Mouse (Mus musculus) kidney, embryonic 14.5 days (tissue): ENCODE results near the gene Sp6. TPM values are rescaled to one million over a fixed set of nuclear protein-coding genes. Genes with fewer than 3 reads are reported as not detected.

Source experiments
- ATAC-seq: fragments of 200-750 bp; cut with Nextera tagmentation; 2 replicates; pipeline ENCODE4 v1.8.0; 2017; ENCODE audit warnings: moderate number of reproducible peaks, mild to moderate bottlenecking, moderate TSS enrichment, moderate library complexity; ENCODE audit not compliant: low FRiP score, low TSS enrichment
- H3K27ac ChIP-seq: fragments of 300-500 bp; sonication (generic); 2 replicates; pipeline ENCODE4 v1.5.1; 2014; ENCODE audit warnings: low read depth, mild to moderate bottlenecking, low read length, moderate library complexity, mixed read lengths
- H3K27me3 ChIP-seq: fragments of 300-500 bp; sonication (generic); 2 replicates; pipeline ENCODE4 v1.6.1; 2014; ENCODE audit warnings: mild to moderate bottlenecking, low read length; ENCODE audit not compliant: control insufficient read depth, insufficient read depth
- H3K36me3 ChIP-seq: fragments of 300-500 bp; sonication (generic); 2 replicates; pipeline ENCODE4 v1.6.1; 2014; ENCODE audit warnings: low read length, mixed read lengths; ENCODE audit not compliant: control insufficient read depth, insufficient read depth
- H3K4me1 ChIP-seq: fragments of 300-500 bp; sonication (generic); 2 replicates; pipeline ENCODE4 v1.6.1; 2014; ENCODE audit warnings: low read length, mixed read lengths; ENCODE audit not compliant: control insufficient read depth, insufficient read depth
- H3K4me2 ChIP-seq: fragments of 300-500 bp; sonication (generic); replicated peaks from 2 replicates; pipeline ENCODE4 v1.6.1; 2014; ENCODE audit warnings: low read depth, mild to moderate bottlenecking, low read length
- H3K4me3 ChIP-seq: fragments of 300-500 bp; sonication (generic); 2 replicates; pipeline ENCODE4 v1.5.1; 2014; ENCODE audit warnings: mild to moderate bottlenecking, low read length
- H3K9ac ChIP-seq: fragments of 300-500 bp; sonication (generic); 2 replicates; pipeline ENCODE4 v1.6.1; 2014; ENCODE audit warnings: low read depth, mild to moderate bottlenecking, low read length, moderate library complexity
- H3K9me3 ChIP-seq: fragments of 300-500 bp; sonication (generic); 2 replicates; pipeline ENCODE4 v1.6.1; 2016; ENCODE audit warnings: low read length; ENCODE audit not compliant: control insufficient read depth
- WGBS: fragments of 180-500 bp; shearing (Covaris S2); extraction: QIAGEN DNeasy Blood & Tissue Kit; methylation state at CpG from one replicate; pipeline ENCODE4 v1.1.7; 2014; 5-methylcytosine and 5-hydroxymethylcytosine counted together
- polyA plus RNA-seq: library from polyadenylated mRNA; unstranded; fragments of >200 nt; fragmentation: Nextera tagmentation; extraction: Ambion mirVana; gene quantifications from 2 replicates; pipeline ENCODE4 v1.2.1, GENCODE M21; 2014

Sp6 gene
- 0.57 and 0.60 TPM in 2 replicates for polyA plus RNA-seq

DNA sequence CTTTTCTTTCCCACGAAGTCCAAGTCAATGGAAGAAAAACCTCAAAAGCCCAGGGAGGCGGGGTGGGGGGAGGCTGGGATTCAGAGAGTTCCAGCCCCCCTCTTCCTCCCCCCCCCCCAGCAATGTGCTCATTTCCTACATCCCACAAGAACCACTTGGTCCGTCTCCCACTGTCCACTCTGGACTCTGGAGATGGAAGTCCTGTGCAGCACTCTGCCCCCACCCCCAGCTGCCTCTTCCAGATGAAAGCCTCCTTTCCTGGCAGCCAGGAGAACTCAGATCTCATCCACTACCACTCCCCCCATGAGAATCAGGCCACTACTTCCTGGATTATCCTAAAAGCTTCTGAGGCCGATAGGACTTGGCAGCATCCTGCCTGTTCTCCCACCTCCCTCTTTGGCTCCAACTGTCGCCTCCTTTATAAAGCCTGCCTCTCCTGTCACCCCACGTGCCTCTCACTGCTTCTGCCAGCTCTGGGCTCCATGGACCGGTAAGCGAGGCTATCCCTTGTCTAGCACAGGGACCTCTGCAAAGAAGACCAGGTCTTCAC lies at the start of gene Sp6:
Sp6 (plus strand) TSS at position 274 of the 550 bp plus-strand sequence.
- ATAC-seq = no peak
- H3K9ac ChIP-seq = no peak within 1 kb of the TSS
- WGBS = 25% methylated on average over 8 of the region's 8 CpGs
- H3K27ac ChIP-seq = no peak within 1 kb of the TSS
- H3K4me2 ChIP-seq = no peak within 1 kb of the TSS
- no peaks in the 10 kb centered on the region for H3K36me3 ChIP-seq
- H3K4me3 ChIP-seq = no peak within 1 kb of the TSS
- H3K9me3 ChIP-seq = no peaks in the 10 kb centered on the region
- H3K27me3 ChIP-seq = peaks cover 33% of the 10 kb centered on the region
- H3K4me1 ChIP-seq = peaks cover 5% of the 10 kb centered on the region; the same call in 1 of the 2 replicates

DNA sequence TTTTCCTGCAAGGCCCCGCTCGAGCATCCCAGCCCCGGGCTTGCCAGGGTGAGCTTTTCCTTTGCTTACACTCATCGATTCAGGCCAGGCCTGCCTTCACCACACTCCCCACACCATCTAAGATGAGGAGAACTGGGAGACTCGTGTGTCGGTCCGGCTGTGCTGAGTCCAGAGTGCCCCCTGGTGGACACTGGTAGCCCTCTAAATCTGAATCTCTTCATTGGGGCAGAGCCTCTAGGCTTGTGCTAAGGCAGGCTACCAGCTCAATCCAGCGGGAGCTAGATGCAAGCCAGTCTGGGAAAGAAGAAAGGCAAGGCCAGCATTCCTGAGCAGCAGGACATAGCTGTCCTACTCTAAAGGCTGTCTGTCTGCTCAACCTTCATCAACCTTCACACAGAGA lies 49.6 kb upstream of the Sp6 start:
- Histone ChIP-seq H3K9me3 (no peaks in the 10 kb centered on the region), H3K27ac (no peak overlapping the region), H3K4me3 (no peak overlapping the region), H3K36me3 (peaks cover 43% of the 10 kb centered on the region), H3K4me2 (no peak overlapping the region), H3K27me3 (no peaks in the 10 kb centered on the region), H3K9ac (no peak overlapping the region), H3K4me1 (peaks cover 6% of the 10 kb centered on the region; the same call in 1 of the 2 replicates)
- WGBS = 20% methylated on average over 8 of the region's 8 CpGs
- peak; percentile 68 for ATAC-seq

DNA sequence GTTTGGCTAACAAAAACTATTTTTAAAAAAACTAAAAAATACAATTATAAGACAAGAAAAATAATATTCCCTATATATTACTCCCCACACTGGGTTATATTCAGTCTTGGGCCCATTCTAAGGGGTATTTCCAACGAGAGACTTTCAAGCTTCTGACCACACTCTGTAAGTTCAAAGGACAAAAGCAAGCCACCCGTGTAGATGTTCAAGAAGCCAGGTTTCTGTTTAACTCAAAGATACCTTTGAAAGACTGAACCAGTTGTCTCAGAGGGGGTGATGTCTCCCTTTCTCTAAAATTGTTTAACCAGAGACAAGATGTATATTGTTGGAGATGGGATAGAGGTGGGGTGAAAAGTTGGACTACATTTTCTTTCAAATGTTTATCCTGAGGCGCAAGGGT lies 47.0 kb upstream of the Sp6 start:
- Histone ChIP-seq H3K4me2 (no peak overlapping the region), H3K27me3 (no peaks in the 10 kb centered on the region), H3K36me3 (peaks cover 19% of the 10 kb centered on the region), H3K9ac (no peak overlapping the region), H3K27ac (no peak overlapping the region), H3K9me3 (no peaks in the 10 kb centered on the region), H3K4me1 (peaks cover 18% of the 10 kb centered on the region; the same call in 1 of the 2 replicates), H3K4me3 (no peak overlapping the region)
- 87% methylated on average over 3 of the region's 3 CpGs for whole genome bisulfite sequencing
- no peak for ATAC-seq

DNA sequence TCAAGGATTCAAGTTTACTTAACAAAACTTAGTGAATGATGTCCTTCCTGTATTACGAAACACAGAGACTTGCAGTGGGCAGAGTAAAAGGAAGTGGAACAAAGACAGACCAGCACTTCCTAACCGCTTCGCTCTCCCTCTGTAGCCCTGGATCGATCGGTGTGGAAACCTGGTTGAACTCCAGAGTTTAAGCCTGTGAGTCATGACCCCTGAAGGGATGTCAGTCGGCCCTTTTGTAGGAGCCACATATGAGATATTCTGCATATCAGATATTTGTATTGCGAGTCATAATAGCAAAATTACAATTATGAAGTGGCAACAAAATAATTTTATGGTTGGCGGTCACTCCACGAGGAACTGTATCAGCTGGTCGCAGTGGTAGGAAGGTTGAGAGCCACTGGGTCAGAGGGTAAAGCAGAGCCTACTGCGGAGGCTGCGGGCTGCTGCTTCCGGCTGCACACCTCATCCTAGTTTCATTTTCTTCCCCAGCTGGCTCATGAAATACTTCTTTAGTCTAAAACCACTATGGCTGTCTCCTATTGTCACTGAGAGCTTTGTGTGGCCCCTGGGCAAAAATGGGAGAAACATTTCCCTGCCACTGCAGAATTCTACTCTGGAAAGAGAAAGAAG lies 46.2 kb upstream of the Sp6 start:
- Histone ChIP-seq H3K27ac (no peak overlapping the region), H3K9ac (no peak overlapping the region), H3K36me3 (peaks cover 10% of the 10 kb centered on the region), H3K9me3 (no peaks in the 10 kb centered on the region), H3K4me3 (no peak overlapping the region), H3K4me1 (peaks cover 18% of the 10 kb centered on the region; the same call in 1 of the 2 replicates), H3K4me2 (no peak overlapping the region), H3K27me3 (no peaks in the 10 kb centered on the region)
- WGBS = 83% methylated on average over 13 of the region's 13 CpGs
- ATAC-seq = no peak

DNA sequence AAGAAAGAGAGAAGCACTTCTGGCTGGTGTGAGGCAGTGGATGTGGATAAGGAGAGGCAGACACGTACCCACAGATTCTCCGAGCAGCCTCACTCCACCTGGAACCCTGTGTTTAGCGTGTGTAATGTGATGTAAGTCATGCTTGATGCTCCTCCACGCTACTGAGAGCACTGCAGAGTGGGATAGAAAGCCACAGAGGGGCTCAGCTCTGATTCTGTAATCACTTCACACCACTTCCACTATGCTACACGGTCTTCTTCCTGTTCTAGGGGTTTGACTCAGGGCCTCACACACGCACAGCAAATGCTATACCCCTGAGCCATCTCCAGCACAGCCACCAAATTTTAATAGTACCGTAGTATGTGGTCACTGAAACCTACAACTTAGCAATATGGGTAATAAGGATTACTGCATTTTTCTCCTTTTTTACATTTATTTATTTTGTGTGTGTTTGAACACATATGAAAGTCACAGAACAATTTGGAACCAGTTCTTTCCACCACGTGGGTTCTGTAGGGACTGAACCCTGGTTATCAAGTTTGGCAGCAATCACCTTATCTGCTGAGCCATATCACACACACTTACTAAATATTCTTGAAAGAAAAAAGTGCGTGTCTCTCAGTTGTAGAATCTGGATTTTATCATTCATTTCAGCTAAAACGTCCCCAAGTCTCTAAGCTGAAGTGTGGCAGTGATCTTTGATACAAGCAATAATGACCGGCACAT lies 45.5 kb upstream of the Sp6 start:
- H3K4me1 ChIP-seq = peaks cover 18% of the 10 kb centered on the region; the same call in 1 of the 2 replicates
- no peak overlapping the region for H3K4me2 ChIP-seq
- H3K27me3 ChIP-seq = no peaks in the 10 kb centered on the region
- ATAC-seq = no peak
- H3K36me3 ChIP-seq = peaks cover 4% of the 10 kb centered on the region; the same call in 1 of the 2 replicates
- H3K27ac ChIP-seq = peak overlapping the region; percentile 49; the same call in 1 of the 2 replicates
- H3K4me3 ChIP-seq = no peak overlapping the region
- H3K9ac ChIP-seq = no peak overlapping the region
- 78% methylated on average over 11 of the region's 11 CpGs for WGBS
- no peaks in the 10 kb centered on the region for H3K9me3 ChIP-seq

DNA sequence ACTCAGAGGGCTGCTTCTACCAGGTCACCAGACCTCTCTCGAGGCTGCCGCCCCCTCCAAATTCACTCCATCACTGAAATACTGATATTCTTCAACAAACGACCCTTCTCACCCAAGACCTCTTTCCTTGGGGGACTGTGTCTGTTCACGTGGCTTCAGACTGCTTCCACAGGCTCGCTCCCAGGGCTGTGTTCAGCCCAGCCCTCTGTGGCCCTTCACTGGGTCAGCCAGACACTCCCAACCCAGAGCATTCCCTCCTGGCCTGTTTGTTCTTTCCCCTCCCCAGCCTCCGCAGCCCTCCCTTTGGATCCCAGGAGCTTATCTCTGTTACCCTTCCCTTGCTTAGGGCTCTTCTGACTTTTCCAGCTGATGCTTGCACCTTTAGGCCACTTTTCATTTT lies 44.7 kb upstream of the Sp6 start:
- peak overlapping the region; percentile 49; the same call in 1 of the 2 replicates for H3K27ac ChIP-seq
- no peak overlapping the region for H3K4me2 ChIP-seq
- H3K9me3 ChIP-seq = no peaks in the 10 kb centered on the region
- no peak overlapping the region for H3K4me3 ChIP-seq
- H3K4me1 ChIP-seq = peaks cover 18% of the 10 kb centered on the region; the same call in 1 of the 2 replicates
- H3K36me3 ChIP-seq = no peaks in the 10 kb centered on the region
- H3K9ac ChIP-seq = no peak overlapping the region
- no peaks in the 10 kb centered on the region for H3K27me3 ChIP-seq
- 47% methylated on average over 6 of the region's 6 CpGs for WGBS
- no peak for ATAC-seq

DNA sequence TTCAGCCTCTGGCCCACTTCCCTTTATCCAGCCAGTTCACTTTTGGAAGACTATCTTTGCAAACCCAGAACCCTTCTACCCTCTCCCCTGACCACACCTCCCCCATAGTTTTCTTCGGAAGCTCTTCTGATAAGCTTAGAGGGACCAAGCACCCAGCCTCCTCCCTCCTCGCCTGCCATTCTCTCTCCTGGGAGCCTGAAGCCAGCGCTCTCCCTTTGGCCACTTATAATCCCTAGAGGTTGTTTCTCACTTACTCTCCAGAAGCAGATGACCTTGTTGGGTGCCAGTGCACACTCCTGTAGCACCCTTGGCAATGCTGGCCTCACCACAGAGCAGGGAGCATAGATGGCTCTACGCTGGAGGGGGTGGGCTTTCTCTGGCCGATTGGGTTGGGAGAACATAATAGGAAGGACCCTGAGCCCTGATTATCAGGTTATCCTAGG lies 43.9 kb upstream of the Sp6 start:
- no peak overlapping the region for H3K4me3 ChIP-seq
- H3K27ac ChIP-seq = peak overlapping the region; percentile 30
- no peak for ATAC-seq
- no peaks in the 10 kb centered on the region for H3K9me3 ChIP-seq
- no peaks in the 10 kb centered on the region for H3K36me3 ChIP-seq
- H3K27me3 ChIP-seq = no peaks in the 10 kb centered on the region
- 91% methylated on average over 5 of the region's 5 CpGs for WGBS
- no peak overlapping the region for H3K4me2 ChIP-seq
- peak overlapping the region; percentile 18; the same call in 1 of the 2 replicates for H3K9ac ChIP-seq
- H3K4me1 ChIP-seq = peaks cover 18% of the 10 kb centered on the region; the same call in 1 of the 2 replicates

DNA sequence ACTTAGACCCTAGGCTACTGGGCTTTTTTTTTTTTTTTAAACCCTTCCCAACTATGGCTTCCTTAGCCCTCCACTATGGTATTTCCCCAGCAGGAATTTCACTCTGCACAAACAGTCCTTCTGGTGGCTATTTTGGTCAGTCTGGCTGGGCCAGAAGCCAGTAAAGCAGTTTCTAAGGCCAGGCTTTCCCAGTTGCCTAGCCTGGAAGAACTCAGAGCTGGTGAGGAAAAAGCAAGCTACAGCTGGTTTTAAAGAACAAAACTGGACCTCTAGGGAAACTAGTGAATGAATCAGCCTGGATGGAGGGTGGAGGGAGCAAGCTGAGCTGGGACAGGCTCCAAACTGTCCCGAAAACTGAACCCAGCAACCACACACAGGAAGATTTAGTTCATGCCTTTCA lies 43.4 kb upstream of the Sp6 start:
- ATAC-seq = no peak
- Histone ChIP-seq H3K4me1 (peaks cover 18% of the 10 kb centered on the region; the same call in 1 of the 2 replicates), H3K27me3 (no peaks in the 10 kb centered on the region), H3K27ac (peak overlapping the region; percentile 30), H3K9ac (no peak overlapping the region), H3K4me2 (no peak overlapping the region), H3K4me3 (no peak overlapping the region), H3K9me3 (no peaks in the 10 kb centered on the region), H3K36me3 (no peaks in the 10 kb centered on the region)
- WGBS = 67% methylated on average over 1 of the region's 1 CpGs

DNA sequence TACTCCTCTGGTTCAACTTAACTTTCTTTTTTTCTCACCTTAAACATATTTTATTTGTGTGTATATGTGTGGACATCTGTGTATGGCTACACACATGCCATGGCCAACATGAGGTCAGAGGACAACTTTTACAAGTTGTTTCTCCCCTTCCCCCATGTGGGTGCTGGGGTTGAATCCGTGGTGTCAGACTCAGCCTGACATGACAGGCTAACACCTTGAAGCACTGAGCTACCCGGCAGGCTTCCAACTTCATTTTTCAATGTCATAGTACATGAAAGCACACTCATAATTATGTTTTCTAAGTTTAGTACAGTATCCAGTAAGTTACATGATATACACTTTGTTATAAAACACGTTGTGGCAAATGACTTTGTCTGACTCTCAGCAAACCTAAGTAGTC lies 42.9 kb upstream of the Sp6 start:
- H3K4me2 ChIP-seq = no peak overlapping the region
- H3K9ac ChIP-seq = no peak overlapping the region
- H3K4me1 ChIP-seq = peaks cover 20% of the 10 kb centered on the region
- no peak for ATAC-seq
- no peak overlapping the region for H3K4me3 ChIP-seq
- peak overlapping the region; percentile 30; the same call in 1 of the 2 replicates for H3K27ac ChIP-seq
- H3K27me3 ChIP-seq = no peaks in the 10 kb centered on the region
- no peaks in the 10 kb centered on the region for H3K36me3 ChIP-seq
- H3K9me3 ChIP-seq = no peaks in the 10 kb centered on the region
- WGBS = 77% methylated on average over 3 of the region's 3 CpGs
